Mouse (Mus musculus) intestine, embryonic 16.5 days (tissue): Measurements from ENCODE around the gene Grb10. TPM values are rescaled to one million over a fixed set of nuclear protein-coding genes. Genes with fewer than 3 reads are reported as not detected.

ENCODE experiments used
- ATAC-seq: fragments of 200-750 bp; cut with Nextera tagmentation; 2 replicates; pipeline ENCODE4 v1.8.0; 2017; ENCODE audit warnings: moderate TSS enrichment, moderate library complexity
- H3K27ac ChIP-seq: fragments of 300-500 bp; sonication (generic); 2 replicates; pipeline ENCODE4 v1.5.1; 2014; ENCODE audit warnings: mild to moderate bottlenecking, low read length
- H3K27me3 ChIP-seq: fragments of 300-500 bp; sonication (generic); replicated peaks from 2 replicates; pipeline ENCODE4 v1.6.1; 2014; ENCODE audit warnings: low read length, control low read depth, mixed read lengths; ENCODE audit not compliant: control insufficient read depth, insufficient read depth
- H3K36me3 ChIP-seq: fragments of 300-500 bp; sonication (generic); 2 replicates; pipeline ENCODE4 v1.6.1; 2014; ENCODE audit warnings: low read length, control low read depth; ENCODE audit not compliant: control insufficient read depth, insufficient read depth
- H3K4me1 ChIP-seq: fragments of 300-500 bp; sonication (generic); 2 replicates; pipeline ENCODE4 v1.6.1; 2014; ENCODE audit warnings: low read length, control low read depth, mixed read lengths; ENCODE audit not compliant: control insufficient read depth, insufficient read depth
- H3K4me2 ChIP-seq: fragments of 300-500 bp; sonication (generic); 2 replicates; pipeline ENCODE4 v1.6.1; 2014; ENCODE audit warnings: low read depth, low read length, control low read depth
- H3K4me3 ChIP-seq: fragments of 300-500 bp; sonication (generic); 2 replicates; pipeline ENCODE4 v1.5.1; 2014; ENCODE audit warnings: mild to moderate bottlenecking, low read length
- H3K9ac ChIP-seq: fragments of 300-500 bp; sonication (generic); 2 replicates; pipeline ENCODE4 v1.6.1; 2014; ENCODE audit warnings: low read depth, low read length
- H3K9me3 ChIP-seq: fragments of 300-500 bp; sonication (generic); 2 replicates; pipeline ENCODE4 v1.6.1; 2016; ENCODE audit warnings: low read length, control low read depth; ENCODE audit not compliant: control insufficient read depth
- WGBS: fragments of 180-500 bp; shearing (Covaris S2); extraction: QIAGEN DNeasy Blood & Tissue Kit; methylation state at CpG from one replicate; pipeline ENCODE4 v1.1.7; 2014; 5-methylcytosine and 5-hydroxymethylcytosine counted together
- polyA plus RNA-seq: library from polyadenylated mRNA; unstranded; fragments of >200 nt; fragmentation: Nextera tagmentation; extraction: Ambion mirVana; gene quantifications from 2 replicates; pipeline ENCODE4 v1.2.1, GENCODE M21; 2015

The Grb10 gene
- polyA plus RNA-seq, 1 experiment from 2014 or later: 238 TPM

DNA sequence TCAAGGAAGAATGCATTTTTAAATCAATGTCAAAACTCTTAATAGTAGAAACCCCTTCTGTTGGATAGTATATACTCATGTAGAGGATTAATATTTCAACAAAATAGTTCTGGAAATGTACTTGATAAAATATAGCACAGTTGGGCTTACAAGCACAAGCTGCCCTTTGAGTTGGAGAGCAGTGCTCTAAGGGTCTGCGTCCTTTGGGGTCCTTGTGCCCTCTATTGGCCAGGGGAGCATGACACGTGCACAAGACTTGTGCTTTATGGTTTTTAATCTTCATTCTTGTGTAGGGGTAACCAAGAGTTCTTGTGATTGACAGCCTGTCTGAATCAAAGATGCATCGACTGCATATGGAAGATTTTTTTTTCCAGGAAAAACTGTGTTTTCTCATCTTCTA is 5.8 kb upstream of the Grb10 start:
- Histone ChIP-seq H3K9me3 (no peaks in the 10 kb centered on the region), H3K4me2 (no peak overlapping the region), H3K27ac (no peak overlapping the region), H3K4me3 (no peak overlapping the region), H3K36me3 (no peaks in the 10 kb centered on the region), H3K9ac (no peak overlapping the region), H3K4me1 (peaks cover 1% of the 10 kb centered on the region; the same call in 1 of the 2 replicates), H3K27me3 (peaks cover 17% of the 10 kb centered on the region; the same call in 1 of the 2 replicates)
- ATAC-seq: no peak
- 59% methylated on average over 3 of the region's 3 CpGs for WGBS

DNA sequence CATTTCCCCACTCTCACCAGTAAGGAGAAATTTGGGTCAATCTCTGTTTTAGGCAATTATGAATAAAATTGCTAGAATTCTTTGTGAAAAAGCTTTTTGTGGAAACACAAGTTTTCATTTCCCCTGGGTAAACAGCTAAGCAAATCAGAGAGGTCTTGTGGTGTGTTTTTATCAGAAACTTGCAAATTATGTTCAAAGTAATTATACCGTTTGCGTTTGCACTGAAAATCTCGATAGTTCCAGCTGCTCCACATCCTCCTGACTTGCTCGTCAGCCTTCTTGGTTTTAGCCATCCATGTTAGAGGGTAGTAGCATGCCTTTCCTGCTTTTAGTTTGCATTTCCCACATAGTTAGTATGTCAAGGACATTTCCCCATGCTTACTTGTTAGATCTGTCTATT is 3.3 kb upstream of the Grb10 start:
- H3K4me3 ChIP-seq: no peak overlapping the region
- no peaks in the 10 kb centered on the region for H3K9me3 ChIP-seq
- H3K4me2 ChIP-seq: no peak overlapping the region
- H3K4me1 ChIP-seq: peaks cover 4% of the 10 kb centered on the region; the same call in 1 of the 2 replicates
- H3K27me3 ChIP-seq: peaks cover 33% of the 10 kb centered on the region; the same call in 1 of the 2 replicates
- H3K27ac ChIP-seq: no peak overlapping the region
- 73% methylated on average over 4 of the region's 4 CpGs for WGBS
- no peaks in the 10 kb centered on the region for H3K36me3 ChIP-seq
- H3K9ac ChIP-seq: no peak overlapping the region
- no peak for ATAC-seq

DNA sequence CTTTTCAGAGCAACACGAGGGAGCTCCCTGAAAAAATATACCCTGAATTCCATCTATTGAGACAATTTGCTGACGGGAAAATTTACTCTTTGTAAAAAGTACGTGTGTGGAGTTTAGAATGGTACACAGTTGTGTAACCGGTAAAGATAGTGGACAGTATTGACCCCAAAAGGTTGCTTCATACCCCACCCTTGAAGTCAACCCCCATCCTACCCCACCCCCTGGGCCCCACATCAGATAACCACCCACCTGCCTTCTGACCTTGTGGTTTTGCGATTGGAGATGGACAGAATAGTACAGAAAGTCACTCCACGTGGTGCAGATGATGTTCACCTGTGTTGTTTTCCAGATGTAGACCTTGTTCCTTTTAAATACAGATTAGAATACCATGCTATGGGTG is 2.9 kb upstream of the Grb10 start:
- no peak overlapping the region for H3K9ac ChIP-seq
- H3K36me3 ChIP-seq: no peaks in the 10 kb centered on the region
- no peak overlapping the region for H3K4me2 ChIP-seq
- 73% methylated on average over 6 of the region's 6 CpGs for WGBS
- H3K4me3 ChIP-seq: no peak overlapping the region
- peaks cover 4% of the 10 kb centered on the region; the same call in 1 of the 2 replicates for H3K4me1 ChIP-seq
- ATAC-seq: no peak
- no peaks in the 10 kb centered on the region for H3K9me3 ChIP-seq
- no peak overlapping the region for H3K27ac ChIP-seq
- peaks cover 37% of the 10 kb centered on the region; the same call in 1 of the 2 replicates for H3K27me3 ChIP-seq

DNA sequence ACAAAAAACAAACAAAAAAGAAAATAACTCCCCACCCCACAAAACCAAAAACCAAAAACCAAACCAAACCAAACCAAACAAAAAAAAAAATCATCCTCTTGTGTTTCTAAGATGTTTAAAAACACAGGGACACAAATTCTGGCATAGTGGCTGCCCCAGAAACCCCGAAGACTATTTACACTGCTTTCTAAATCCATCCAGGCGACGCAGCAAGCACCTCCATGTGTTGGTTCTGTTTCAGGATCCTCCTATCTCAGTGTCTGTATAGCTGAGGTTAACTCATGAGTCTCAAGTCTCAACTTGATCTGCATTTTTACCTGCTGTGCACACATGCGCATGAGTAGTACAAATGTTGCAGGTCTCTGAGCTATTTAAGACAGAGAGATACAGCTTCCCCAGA is 1.9 kb upstream of the Grb10 start:
- Histone ChIP-seq H3K4me3 (no peak overlapping the region), H3K9me3 (no peaks in the 10 kb centered on the region), H3K4me2 (no peak overlapping the region), H3K36me3 (no peaks in the 10 kb centered on the region), H3K4me1 (peaks cover 4% of the 10 kb centered on the region; the same call in 1 of the 2 replicates), H3K27me3 (peaks cover 37% of the 10 kb centered on the region; the same call in 1 of the 2 replicates), H3K27ac (no peak overlapping the region), H3K9ac (no peak overlapping the region)
- no peak for ATAC-seq
- 87% methylated on average over 4 of the region's 4 CpGs for WGBS

DNA sequence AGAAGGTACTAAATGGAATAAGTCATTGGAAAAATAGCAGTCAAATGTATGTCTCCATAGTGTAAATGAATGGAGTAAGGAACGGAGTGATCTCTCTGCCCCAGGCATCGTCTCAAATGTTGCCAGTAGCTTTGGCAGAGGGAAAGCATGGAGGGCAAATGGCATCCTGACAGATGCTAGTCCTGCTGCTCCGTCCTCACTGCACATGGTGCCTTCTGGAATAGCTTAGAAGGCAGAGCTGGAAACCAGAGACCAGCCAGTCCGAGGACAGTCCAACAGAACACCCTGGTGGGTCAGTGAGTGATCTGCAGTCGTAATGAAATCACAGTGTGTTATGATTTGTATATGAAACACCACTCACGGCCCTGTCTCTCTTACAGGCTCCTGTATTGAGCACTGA is 1.3 kb upstream of the Grb10 start:
- no peak overlapping the region for H3K9ac ChIP-seq
- H3K4me2 ChIP-seq: no peak overlapping the region
- no peak for ATAC-seq
- peaks cover 38% of the 10 kb centered on the region for H3K27me3 ChIP-seq
- no peaks in the 10 kb centered on the region for H3K36me3 ChIP-seq
- 60% methylated on average over 6 of the region's 6 CpGs for WGBS
- no peak overlapping the region for H3K27ac ChIP-seq
- H3K4me1 ChIP-seq: peaks cover 4% of the 10 kb centered on the region; the same call in 1 of the 2 replicates
- no peaks in the 10 kb centered on the region for H3K9me3 ChIP-seq
- H3K4me3 ChIP-seq: no peak overlapping the region

DNA sequence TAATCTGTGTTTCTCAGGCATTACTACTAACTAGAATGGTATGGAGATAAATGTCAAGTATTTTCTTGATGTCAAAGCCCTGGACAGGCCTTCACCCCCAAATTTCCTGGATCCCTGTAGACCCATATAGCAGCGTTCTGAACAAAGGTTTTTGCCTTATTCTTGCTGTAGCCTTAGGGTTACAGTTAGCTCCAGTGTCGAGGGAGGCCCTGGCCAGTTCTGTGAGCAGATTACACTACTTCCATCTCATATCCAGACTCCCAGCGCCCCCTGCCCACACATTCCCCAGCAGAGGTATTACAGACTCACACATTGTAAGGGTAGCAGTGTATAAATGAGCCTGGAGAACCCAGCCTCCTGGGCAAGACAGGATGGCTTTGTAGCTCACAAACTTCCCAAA is 615 bp upstream of the Grb10 start:
- no peak for ATAC-seq
- Histone ChIP-seq H3K27ac (no peak overlapping the region), H3K27me3 (peaks cover 45% of the 10 kb centered on the region), H3K4me2 (no peak overlapping the region), H3K4me1 (peaks cover 4% of the 10 kb centered on the region; the same call in 1 of the 2 replicates), H3K9me3 (no peaks in the 10 kb centered on the region), H3K36me3 (no peaks in the 10 kb centered on the region), H3K9ac (no peak overlapping the region), H3K4me3 (no peak overlapping the region)
- 32% methylated on average over 3 of the region's 3 CpGs for WGBS

DNA sequence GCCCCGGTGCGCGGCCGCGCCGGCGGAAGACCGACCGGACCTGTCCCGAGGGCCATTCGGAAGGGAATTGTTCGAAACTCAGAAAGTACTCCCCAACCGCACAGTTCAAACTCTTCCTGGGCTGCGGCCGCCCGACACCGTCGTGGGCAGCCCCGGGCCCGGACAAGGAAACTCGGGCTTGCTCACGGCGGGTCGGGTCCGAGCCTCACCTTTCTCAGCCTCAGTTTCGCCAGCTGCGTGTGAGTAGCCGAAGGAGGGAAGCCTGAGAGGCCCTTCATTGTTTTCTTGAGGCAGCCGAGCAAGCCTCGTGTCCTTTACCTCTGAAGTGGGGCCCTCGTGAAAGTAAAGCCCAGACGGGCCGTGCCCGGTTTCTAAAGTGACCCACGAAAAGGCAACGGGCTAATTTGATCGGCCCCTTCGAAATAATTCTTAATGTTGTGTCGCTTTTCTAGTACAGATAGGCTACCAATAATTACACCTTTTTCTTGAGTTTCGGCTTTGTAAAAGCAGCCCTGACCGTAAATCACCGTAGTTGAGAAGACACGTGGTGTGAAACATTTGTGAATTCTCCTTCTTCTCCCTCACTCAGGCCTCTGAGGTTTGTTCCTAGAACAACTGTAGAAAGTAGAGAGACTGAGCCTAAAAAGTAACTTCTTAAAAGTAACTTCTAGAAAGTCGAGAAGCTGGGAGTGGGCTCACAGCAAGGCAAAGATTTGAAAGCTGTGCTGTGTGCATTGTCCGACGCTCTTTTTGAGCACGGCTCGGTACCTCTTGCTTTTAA is 604 bp downstream of the Grb10 start:
- Histone ChIP-seq H3K27me3 (peaks cover 46% of the 10 kb centered on the region), H3K4me1 (peaks cover 4% of the 10 kb centered on the region; the same call in 1 of the 2 replicates), H3K9ac (peak overlapping the region; percentile 85), H3K27ac (peak overlapping the region; percentile 79), H3K4me2 (peak overlapping the region; percentile 50), H3K36me3 (no peaks in the 10 kb centered on the region), H3K9me3 (no peaks in the 10 kb centered on the region), H3K4me3 (peak overlapping the region; percentile 65)
- ATAC-seq: no peak; the same call in 1 of the 2 replicates
- 6% methylated on average over 48 of the region's 48 CpGs for WGBS

DNA sequence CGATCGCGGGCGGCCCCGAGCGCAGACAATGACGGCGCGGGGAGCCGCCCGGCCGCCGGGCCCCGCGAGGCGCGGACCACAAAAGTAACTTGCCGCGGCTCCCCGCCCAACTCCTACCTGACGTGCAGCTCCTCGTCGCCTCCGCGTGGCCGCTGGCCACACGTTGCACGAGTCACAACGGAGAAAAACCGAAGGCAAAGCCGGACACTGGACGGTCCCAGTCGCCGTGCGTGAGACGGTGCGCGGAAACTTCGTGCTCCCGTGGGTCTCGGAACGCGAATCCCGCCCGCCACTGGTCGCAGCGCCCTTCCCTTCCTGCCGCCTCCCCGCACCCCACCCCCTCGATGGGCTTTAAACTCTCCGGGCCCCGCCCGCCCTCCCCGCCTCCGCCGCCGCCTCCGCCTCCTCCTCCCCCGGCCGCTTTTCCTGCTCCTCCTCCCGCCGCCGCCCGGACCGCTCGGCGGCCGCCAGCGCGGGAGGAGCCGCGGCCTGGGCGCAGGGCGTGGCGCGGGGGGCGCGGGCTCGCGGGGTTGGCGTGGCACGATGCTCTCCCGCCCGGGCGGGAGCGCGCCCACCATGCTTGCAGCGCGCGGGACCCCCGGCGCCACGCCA is 1.3 kb downstream of the Grb10 start:
- Histone ChIP-seq H3K27me3 (peaks cover 49% of the 10 kb centered on the region), H3K9ac (peak overlapping the region; percentile 85)
- under 1% methylated on average over 77 of the region's 93 CpGs for WGBS

More for the DNA sequence above, 1.3 kb downstream of the Grb10 start:
- H3K36me3 ChIP-seq: no peaks in the 10 kb centered on the region
- peak overlapping the region; percentile 84 for H3K27ac ChIP-seq
- H3K9me3 ChIP-seq: no peaks in the 10 kb centered on the region
- H3K4me3 ChIP-seq: peak overlapping the region; percentile 65
- peak; percentile 84 for ATAC-seq
- H3K4me2 ChIP-seq: peak overlapping the region; percentile 50
- peaks cover 4% of the 10 kb centered on the region; the same call in 1 of the 2 replicates for H3K4me1 ChIP-seq
